Mouse (Mus musculus) embryonic facial prominence, embryonic 11.5 days (tissue): ENCODE data around the gene Isyna1. TPM values are rescaled to one million over a fixed set of nuclear protein-coding genes. Genes with fewer than 3 reads are reported as not detected.

Experiments
- ATAC-seq: fragments of 200-750 bp; cut with Nextera tagmentation; replicated peaks from 2 replicates; pipeline ENCODE4 v1.8.0; 2017; ENCODE audit warnings: low read depth; ENCODE audit not compliant: insufficient number of reproducible peaks, low FRiP score, low TSS enrichment
- DNase-seq: peaks from one replicate; pipeline ENCODE4 v3.0.0-alpha.2; 2015; ENCODE audit warnings: low spot score
- H3K27ac ChIP-seq: fragments of 300-500 bp; sonication (generic); replicated peaks from 2 replicates; pipeline ENCODE4 v1.5.1; 2014; ENCODE audit warnings: mild to moderate bottlenecking, low read depth, low read length, control low read depth
- H3K27me3 ChIP-seq: fragments of 300-500 bp; sonication (generic); 2 replicates; pipeline ENCODE4 v1.6.1; 2014; ENCODE audit warnings: mild to moderate bottlenecking, low read length, moderate library complexity, mixed read lengths; ENCODE audit not compliant: control insufficient read depth, insufficient read depth
- H3K36me3 ChIP-seq: fragments of 300-500 bp; sonication (generic); replicated peaks from 2 replicates; pipeline ENCODE4 v1.6.1; 2014; ENCODE audit warnings: low read depth, mild to moderate bottlenecking, low read length, moderate library complexity, mixed read lengths; ENCODE audit not compliant: control insufficient read depth, insufficient read depth
- H3K4me1 ChIP-seq: fragments of 300-500 bp; sonication (generic); 2 replicates; pipeline ENCODE4 v1.6.1; 2014; ENCODE audit warnings: low read length, mixed read lengths; ENCODE audit not compliant: control insufficient read depth, insufficient read depth
- H3K4me2 ChIP-seq: fragments of 300-500 bp; sonication (generic); 2 replicates; pipeline ENCODE4 v1.6.1; 2014; ENCODE audit warnings: low read depth, mild to moderate bottlenecking, control low read depth, low read length, moderate library complexity
- H3K4me3 ChIP-seq: fragments of 300-500 bp; sonication (generic); 2 replicates; pipeline ENCODE4 v1.5.1; 2014; ENCODE audit warnings: low read depth, low read length, control low read depth
- H3K9ac ChIP-seq: fragments of 300-500 bp; sonication (generic); replicated peaks from 2 replicates; pipeline ENCODE4 v1.6.1; 2014; ENCODE audit warnings: mild to moderate bottlenecking, control low read depth, low read length
- H3K9me3 ChIP-seq: fragments of 300-500 bp; sonication (generic); replicated peaks from 2 replicates; pipeline ENCODE4 v1.6.1; 2016; ENCODE audit warnings: mild to moderate bottlenecking, low read length, inconsistent platforms, mixed read lengths; ENCODE audit not compliant: control insufficient read depth
- WGBS: fragments of 180-500 bp; shearing (Covaris S2); extraction: QIAGEN DNeasy Blood & Tissue Kit; methylation state at CpG from one replicate; pipeline ENCODE4 v1.1.7; 2014; 5-methylcytosine and 5-hydroxymethylcytosine counted together
- polyA plus RNA-seq: library from polyadenylated mRNA; unstranded; fragments of >200 nt; fragmentation: Nextera tagmentation; extraction: Ambion mirVana; gene quantifications from 2 replicates; pipeline ENCODE4 v1.2.1, GENCODE M21; 2014

Isyna1 gene
- polyA plus RNA-seq, 1 experiment from 2014 or later: 79.0 TPM

DNA sequence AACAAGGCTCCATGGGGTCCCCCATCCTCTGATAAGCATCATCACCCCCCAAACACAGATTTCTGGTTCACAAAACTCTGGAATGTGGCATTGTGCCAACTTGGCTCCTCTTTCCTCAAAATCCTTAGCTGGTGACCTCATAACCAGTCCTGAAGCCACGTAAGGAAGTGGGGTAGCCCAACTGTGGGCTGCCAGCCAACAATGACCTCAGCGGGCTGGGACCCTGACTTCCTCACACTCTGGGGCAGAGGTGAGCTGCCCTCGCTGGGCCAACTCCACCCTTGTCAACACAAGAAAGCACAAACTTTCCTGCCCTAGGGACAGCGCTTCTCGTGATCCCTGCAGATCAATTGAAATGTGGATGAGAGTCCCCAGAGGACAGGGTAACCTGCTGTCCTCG is 39.9 kb downstream of the Isyna1 start:
- H3K4me1 ChIP-seq: peaks cover 2% of the 10 kb centered on the region; the same call in 1 of the 2 replicates
- H3K9ac ChIP-seq: no peak overlapping the region
- no peaks in the 10 kb centered on the region for H3K36me3 ChIP-seq
- ATAC-seq (no peak), DNase-seq (no peak)
- no peak overlapping the region for H3K4me2 ChIP-seq
- H3K9me3 ChIP-seq: no peaks in the 10 kb centered on the region
- 62% methylated on average over 6 of the region's 6 CpGs for WGBS
- H3K27ac ChIP-seq: no peak overlapping the region
- H3K4me3 ChIP-seq: no peak overlapping the region
- H3K27me3 ChIP-seq: no peaks in the 10 kb centered on the region

DNA sequence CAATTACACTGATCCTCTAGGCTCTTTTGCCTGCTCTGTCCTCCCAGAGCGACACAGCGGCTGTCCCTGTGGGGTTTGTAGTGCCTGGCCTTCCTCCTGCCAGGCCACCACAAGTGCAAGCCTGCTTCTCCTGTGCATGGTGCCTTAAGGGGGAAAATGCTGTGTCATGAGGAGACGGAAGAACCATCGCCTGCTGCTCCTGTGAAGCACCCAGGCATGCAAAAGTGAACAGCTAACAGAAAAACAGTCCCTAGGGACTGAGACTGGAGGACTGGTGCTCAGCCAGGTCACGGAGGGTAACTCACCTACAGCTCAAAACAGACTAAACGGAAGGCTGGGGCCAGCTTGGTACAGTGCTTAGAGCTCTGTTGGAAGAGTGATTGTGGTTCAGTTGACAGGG is 41.4 kb downstream of the Isyna1 start:
- Histone ChIP-seq H3K9me3 (no peaks in the 10 kb centered on the region), H3K4me3 (no peak overlapping the region), H3K27ac (no peak overlapping the region), H3K4me2 (no peak overlapping the region), H3K36me3 (no peaks in the 10 kb centered on the region), H3K4me1 (peaks cover 2% of the 10 kb centered on the region; the same call in 1 of the 2 replicates), H3K9ac (no peak overlapping the region), H3K27me3 (no peaks in the 10 kb centered on the region)
- no peak for ATAC-seq
- WGBS: 70% methylated on average over 6 of the region's 6 CpGs
- no peak for DNase-seq

DNA sequence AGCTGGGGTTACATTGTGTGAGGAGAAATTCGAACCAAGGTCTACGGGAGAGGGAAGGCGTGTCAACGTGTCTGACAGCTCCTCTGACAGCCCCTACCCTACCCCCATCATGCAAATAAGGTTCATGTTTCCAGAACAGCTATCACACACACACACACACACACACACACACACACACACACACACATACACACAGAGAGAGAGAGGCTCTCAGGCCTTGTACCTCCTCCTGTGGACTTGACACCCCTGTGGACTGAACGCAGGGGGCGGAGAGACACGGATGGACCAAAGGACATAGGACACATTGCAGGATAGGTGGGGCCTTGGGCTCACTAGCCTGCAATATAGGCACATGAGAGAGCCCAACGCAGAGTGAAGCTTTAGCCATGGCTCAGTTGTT is 42.7 kb downstream of the Isyna1 start:
- H3K9me3 ChIP-seq: no peaks in the 10 kb centered on the region
- H3K27me3 ChIP-seq: no peaks in the 10 kb centered on the region
- no peak overlapping the region for H3K27ac ChIP-seq
- no peak for ATAC-seq
- no peak overlapping the region for H3K4me3 ChIP-seq
- no peaks in the 10 kb centered on the region for H3K4me1 ChIP-seq
- 58% methylated on average over 8 of the region's 8 CpGs for WGBS
- H3K36me3 ChIP-seq: no peaks in the 10 kb centered on the region
- H3K4me2 ChIP-seq: no peak overlapping the region
- DNase-seq: no peak
- H3K9ac ChIP-seq: no peak overlapping the region

DNA sequence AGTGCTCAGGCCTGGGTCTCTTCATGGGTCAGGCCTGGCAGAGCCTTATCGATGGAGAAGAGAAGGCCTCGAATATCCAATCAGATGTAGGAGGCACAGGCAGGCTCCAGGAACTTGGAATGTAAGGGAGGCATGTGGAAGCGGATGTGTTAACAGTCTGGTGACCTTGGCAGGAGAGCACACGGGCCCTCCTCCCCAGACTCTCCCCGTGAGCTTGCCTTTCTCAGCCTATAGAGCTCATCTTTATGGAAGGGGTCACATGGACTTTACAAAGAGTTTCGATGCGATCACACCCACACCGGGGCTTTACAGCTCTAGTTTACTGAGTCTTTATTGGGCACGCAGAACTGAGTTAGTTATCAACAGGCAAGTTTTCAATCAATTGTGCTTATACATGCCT is 44.6 kb downstream of the Isyna1 start:
- WGBS: 81% methylated on average over 9 of the region's 9 CpGs
- ATAC-seq: no peak
- H3K4me1 ChIP-seq: no peaks in the 10 kb centered on the region

DNA sequence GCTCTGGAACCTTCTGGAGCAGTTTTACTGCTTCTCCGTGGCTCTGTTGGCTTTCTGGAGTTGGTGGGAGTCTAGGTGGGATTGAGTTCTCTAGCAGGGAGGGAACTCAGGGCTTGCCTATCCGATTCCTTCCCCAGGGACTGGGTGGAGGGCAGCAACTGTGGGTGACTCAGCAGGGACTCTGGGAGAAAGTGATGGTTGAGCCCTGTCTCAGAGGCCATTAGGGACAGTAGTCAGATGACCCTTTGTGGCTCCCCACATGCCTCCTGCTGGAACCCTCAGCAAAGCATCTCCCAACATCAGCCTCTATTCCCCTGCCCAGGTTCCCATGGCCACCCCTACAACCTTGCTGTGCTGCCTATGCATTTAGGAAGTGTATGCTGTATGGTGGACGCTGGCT is 48.8 kb downstream of the Isyna1 start:
- 56% methylated on average over 3 of the region's 3 CpGs for WGBS
- DNase-seq: no peak
- H3K9me3 ChIP-seq: no peaks in the 10 kb centered on the region

More for the DNA sequence above, 44.6 kb downstream of the Isyna1 start:
- Histone ChIP-seq H3K4me3 (no peak overlapping the region), H3K36me3 (no peaks in the 10 kb centered on the region), H3K9me3 (no peaks in the 10 kb centered on the region), H3K27me3 (no peaks in the 10 kb centered on the region), H3K4me2 (no peak overlapping the region), H3K9ac (no peak overlapping the region), H3K27ac (no peak overlapping the region)
- no peak for DNase-seq

DNA sequence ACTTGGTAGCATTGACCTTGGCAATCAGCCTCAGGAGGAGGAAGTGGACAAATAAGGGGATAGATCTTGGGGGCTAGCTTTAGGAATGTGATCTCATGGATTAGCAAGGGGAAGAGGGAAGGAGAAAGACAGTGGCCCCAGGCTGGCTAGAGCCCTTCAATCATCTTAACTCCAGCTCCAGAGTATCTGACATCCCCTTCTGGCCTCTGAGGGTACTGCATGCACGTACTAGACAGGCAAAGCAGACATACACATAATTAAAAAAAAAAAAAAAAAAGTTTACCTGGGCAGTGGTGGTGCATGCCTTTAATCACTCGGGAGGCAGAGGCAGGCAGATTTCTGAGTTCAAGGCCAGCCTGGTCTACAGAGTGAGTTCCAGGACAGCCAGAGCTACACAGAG is 49.9 kb downstream of the Isyna1 start:
- H3K27me3 ChIP-seq: no peaks in the 10 kb centered on the region
- no peak overlapping the region for H3K4me3 ChIP-seq
- WGBS: 88% methylated on average over 2 of the region's 2 CpGs
- H3K4me2 ChIP-seq: no peak overlapping the region
- DNase-seq (no peak), ATAC-seq (no peak)
- H3K4me1 ChIP-seq: peaks cover 8% of the 10 kb centered on the region
- no peak overlapping the region for H3K9ac ChIP-seq
- H3K9me3 ChIP-seq: no peaks in the 10 kb centered on the region
- no peaks in the 10 kb centered on the region for H3K36me3 ChIP-seq
- no peak overlapping the region for H3K27ac ChIP-seq

More for the DNA sequence above, 48.8 kb downstream of the Isyna1 start:
- Histone ChIP-seq H3K4me3 (no peak overlapping the region), H3K27me3 (no peaks in the 10 kb centered on the region), H3K27ac (no peak overlapping the region), H3K36me3 (no peaks in the 10 kb centered on the region), H3K9ac (no peak overlapping the region), H3K4me1 (peaks cover 8% of the 10 kb centered on the region), H3K4me2 (no peak overlapping the region)
- ATAC-seq: no peak

DNA sequence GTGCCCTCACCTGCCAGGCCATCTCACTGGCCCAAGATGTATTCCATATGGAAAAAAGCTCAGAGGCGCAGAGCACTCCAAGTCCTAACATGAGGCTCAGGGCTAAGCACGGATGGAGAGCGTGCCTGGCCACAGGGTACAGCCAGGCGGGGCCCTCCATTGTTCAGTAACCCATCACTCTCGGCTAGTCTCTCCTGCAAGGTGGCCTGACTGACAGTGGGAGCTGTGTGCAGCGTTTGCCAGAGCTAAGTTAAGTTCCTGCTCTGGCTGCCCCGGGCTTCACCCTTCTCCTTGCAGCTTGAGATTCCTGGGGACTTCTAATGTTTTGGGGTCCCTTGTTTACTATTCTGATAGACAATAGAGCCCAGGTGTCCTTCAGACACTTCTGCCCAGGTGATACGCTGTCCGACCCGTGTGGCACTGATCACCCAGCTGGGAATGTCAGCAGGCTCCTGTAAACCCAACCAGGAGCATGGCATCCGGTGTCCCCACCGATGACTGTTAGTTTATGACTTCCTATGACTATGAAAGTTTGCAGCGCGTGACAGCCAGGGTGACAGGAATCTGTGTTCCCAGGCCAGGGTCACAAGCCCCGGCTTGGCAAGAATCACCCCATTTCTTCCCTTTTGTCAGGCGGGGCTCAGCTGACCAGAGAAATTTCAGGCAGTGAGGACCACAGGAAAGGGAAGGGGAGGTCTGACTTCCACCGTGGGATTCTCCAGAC is 51.5 kb downstream of the Isyna1 start:
- ATAC-seq (no peak), DNase-seq (no peak)
- Histone ChIP-seq H3K9ac (no peak overlapping the region), H3K36me3 (no peaks in the 10 kb centered on the region; the same call in 1 of the 2 replicates), H3K27ac (no peak overlapping the region), H3K9me3 (no peaks in the 10 kb centered on the region), H3K4me2 (no peak overlapping the region), H3K27me3 (no peaks in the 10 kb centered on the region), H3K4me3 (no peak overlapping the region), H3K4me1 (peaks cover 8% of the 10 kb centered on the region)
- 57% methylated on average over 17 of the region's 17 CpGs for WGBS

DNA sequence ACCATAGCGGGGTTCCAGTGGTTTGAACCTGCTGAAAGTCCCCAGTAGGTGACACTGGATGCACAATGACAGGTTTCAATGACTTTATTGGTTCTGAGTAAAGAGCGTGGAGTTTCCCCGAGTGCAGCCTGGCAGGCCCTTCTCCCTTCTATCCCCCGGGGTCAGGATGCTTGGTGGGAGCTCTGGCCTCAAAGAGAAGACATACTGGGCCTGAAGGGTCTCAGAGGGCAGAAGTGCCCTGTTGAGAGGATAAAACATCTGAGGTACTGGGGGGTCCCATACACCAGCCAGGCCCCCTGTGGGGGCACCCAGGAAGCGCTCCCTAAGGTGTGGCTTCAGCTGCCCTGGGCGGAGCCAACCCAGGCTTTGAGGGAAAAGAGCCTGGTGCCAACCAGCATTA is 52.2 kb downstream of the Isyna1 start:
- DNase-seq (no peak), ATAC-seq (no peak)
- no peak overlapping the region for H3K4me2 ChIP-seq
- WGBS: 82% methylated on average over 6 of the region's 6 CpGs
- H3K27ac ChIP-seq: no peak overlapping the region
- no peaks in the 10 kb centered on the region for H3K9me3 ChIP-seq
- H3K4me1 ChIP-seq: peaks cover 8% of the 10 kb centered on the region
- no peaks in the 10 kb centered on the region for H3K27me3 ChIP-seq
- H3K36me3 ChIP-seq: no peaks in the 10 kb centered on the region; the same call in 1 of the 2 replicates
- H3K9ac ChIP-seq: no peak overlapping the region
- H3K4me3 ChIP-seq: no peak overlapping the region
